Mouse (Mus musculus): ENCODE data around the gene Limk2. TPM values are rescaled to one million over a fixed set of nuclear protein-coding genes. Genes with fewer than 3 reads are reported as not detected.
A peak's percentile ranks its signal among the peaks of the same experiment; 100 is the strongest.

Gene Limk2
- polyA plus RNA-seq, 1 experiment from 2014 or later, result 62.0 TPM

- Histone ChIP-seq H3K9ac (replicated peaks; ENCODE audit: low read depth) (no peak overlapping the region), H3K27me3 (replicated peaks; ENCODE audit: insufficient read depth, low read length) (no peaks in the 10 kb centered on the region), H3K4me3 (ENCODE audit: low read depth, low read length) (no peak overlapping the region), H3K4me1 (ENCODE audit: insufficient read depth, low read depth, low read length) (peaks cover 20% of the 10 kb centered on the region; the same call in 1 of the 2 replicates), H3K36me3 (ENCODE audit: insufficient read depth, low read length) (no peaks in the 10 kb centered on the region), H3K27ac (ENCODE audit: low read length) (peak overlapping the region; percentile 47; the same call in 1 of the 2 replicates), H3K9me3 (ENCODE audit: low read length) (no peaks in the 10 kb centered on the region), H3K4me2 (replicated peaks; ENCODE audit: low read depth, low read length) (0 out of 2 replicates have a peak overlapping the region, but pooled peaks have one; percentile 5)
- TF ChIP-seq CTCF (IDR thresholded peaks at IDR 0.05), result no peak
- TF ChIP-seq EP300 (IDR thresholded peaks at IDR 0.05), result peak; percentile 93
- DNase-seq (ENCODE audit: low spot score), result peak; percentile 64
- peak; percentile 12; the same call in 1 of the 2 replicates for ATAC-seq
- 26% methylated on average over 11 of the region's 11 CpGs for WGBS
Measured at GRCm38 (mm10) chr11:3335651-3336216, 73.3 kb downstream of the Limk2 start.

- no peak for ATAC-seq
- Histone ChIP-seq H3K27me3 (replicated peaks; ENCODE audit: insufficient read depth, low read length) (no peaks in the 10 kb centered on the region), H3K27ac (ENCODE audit: low read length) (0 out of 2 replicates have a peak overlapping the region, but pooled peaks have one; percentile 47), H3K36me3 (ENCODE audit: insufficient read depth, low read length) (no peaks in the 10 kb centered on the region), H3K4me2 (replicated peaks; ENCODE audit: low read depth, low read length) (no peak overlapping the region), H3K4me1 (ENCODE audit: insufficient read depth, low read depth, low read length) (peaks cover 25% of the 10 kb centered on the region; the same call in 1 of the 2 replicates), H3K9me3 (ENCODE audit: low read length) (no peaks in the 10 kb centered on the region), H3K9ac (replicated peaks; ENCODE audit: low read depth) (no peak overlapping the region), H3K4me3 (ENCODE audit: low read depth, low read length) (no peak overlapping the region)
- TF ChIP-seq CTCF (IDR thresholded peaks at IDR 0.05) (no peak), EP300 (IDR thresholded peaks at IDR 0.05) (no peak)
- DNase-seq (ENCODE audit: low spot score), result peak; percentile 34
- WGBS, result 27% methylated on average over 9 of the region's 9 CpGs
Measured at GRCm38 (mm10) chr11:3334711-3335316, 74.2 kb downstream of the Limk2 start.

GRCm38 (mm10) chr11:3334141-3334710 is 74.8 kb downstream of the Limk2 start:
- ATAC-seq, result no peak
- no peak overlapping the region for H3K4me2 ChIP-seq (replicated peaks; ENCODE audit: low read depth, low read length)
- DNase-seq (ENCODE audit: low spot score), result no peak
- no peak overlapping the region for H3K9ac ChIP-seq (replicated peaks; ENCODE audit: low read depth)
- 84% methylated on average over 11 of the region's 11 CpGs for WGBS
- H3K9me3 ChIP-seq (ENCODE audit: low read length), result no peaks in the 10 kb centered on the region
- H3K4me1 ChIP-seq (ENCODE audit: insufficient read depth, low read depth, low read length), result peaks cover 25% of the 10 kb centered on the region; the same call in 1 of the 2 replicates
- H3K36me3 ChIP-seq (ENCODE audit: insufficient read depth, low read length), result no peaks in the 10 kb centered on the region
- H3K4me3 ChIP-seq (ENCODE audit: low read depth, low read length), result no peak overlapping the region
- no peak for TF ChIP-seq CTCF (IDR thresholded peaks at IDR 0.05)
- TF ChIP-seq EP300 (IDR thresholded peaks at IDR 0.05), result no peak
- H3K27ac ChIP-seq (ENCODE audit: low read length), result no peak overlapping the region
- no peaks in the 10 kb centered on the region for H3K27me3 ChIP-seq (replicated peaks; ENCODE audit: insufficient read depth, low read length)

- TF ChIP-seq CTCF (IDR thresholded peaks at IDR 0.05) (no peak), EP300 (IDR thresholded peaks at IDR 0.05) (no peak)
- DNase-seq (ENCODE audit: low spot score), result no peak
- H3K9me3 ChIP-seq (ENCODE audit: low read length), result no peaks in the 10 kb centered on the region
- 91% methylated on average over 11 of the region's 11 CpGs for WGBS
- H3K36me3 ChIP-seq (ENCODE audit: insufficient read depth, low read length), result no peaks in the 10 kb centered on the region
- no peak overlapping the region for H3K4me3 ChIP-seq (ENCODE audit: low read depth, low read length)
- H3K27me3 ChIP-seq (replicated peaks; ENCODE audit: insufficient read depth, low read length), result no peaks in the 10 kb centered on the region
- peaks cover 25% of the 10 kb centered on the region; the same call in 1 of the 2 replicates for H3K4me1 ChIP-seq (ENCODE audit: insufficient read depth, low read depth, low read length)
- no peak overlapping the region for H3K4me2 ChIP-seq (replicated peaks; ENCODE audit: low read depth, low read length)
- no peak overlapping the region for H3K9ac ChIP-seq (replicated peaks; ENCODE audit: low read depth)
- no peak for ATAC-seq
- H3K27ac ChIP-seq (ENCODE audit: low read length), result no peak overlapping the region
Measured at GRCm38 (mm10) chr11:3333111-3333695, 75.8 kb downstream of the Limk2 start.

GRCm38 (mm10) chr11:3331756-3332642 is 77.0 kb downstream of the Limk2 start:
- Histone ChIP-seq H3K27ac (ENCODE audit: low read length) (peak overlapping the region; percentile 90), H3K4me2 (replicated peaks; ENCODE audit: low read depth, low read length) (peak overlapping the region; percentile 76), H3K9me3 (ENCODE audit: low read length) (no peaks in the 10 kb centered on the region), H3K36me3 (ENCODE audit: insufficient read depth, low read length) (no peaks in the 10 kb centered on the region), H3K4me1 (ENCODE audit: insufficient read depth, low read depth, low read length) (peaks cover 18% of the 10 kb centered on the region; the same call in 1 of the 2 replicates), H3K4me3 (ENCODE audit: low read depth, low read length) (peak overlapping the region; percentile 45), H3K27me3 (replicated peaks; ENCODE audit: insufficient read depth, low read length) (no peaks in the 10 kb centered on the region), H3K9ac (replicated peaks; ENCODE audit: low read depth) (peak overlapping the region; percentile 41; the same call in 1 of the 2 replicates)
- TF ChIP-seq EP300 (IDR thresholded peaks at IDR 0.05) (no peak; the same call in 1 of the 2 replicates), CTCF (IDR thresholded peaks at IDR 0.05) (peak; percentile 43; the same call in 1 of the 2 replicates)
- WGBS, result under 1% methylated on average over 42 of the region's 75 CpGs
- DNase-seq (ENCODE audit: low spot score) (peak; percentile 97), ATAC-seq (peak; percentile 94)
